Mouse (Mus musculus) embryonic facial prominence, embryonic 12.5 days (tissue): ENCODE results near the gene Rabac1. TPM values are rescaled to one million over a fixed set of nuclear protein-coding genes. Genes with fewer than 3 reads are reported as not detected.
A peak's percentile ranks its signal among the peaks of the same experiment; 100 is the strongest.

Experiments used
- ATAC-seq: fragments of 200-750 bp; cut with Nextera tagmentation; 2 replicates; pipeline ENCODE4 v1.8.0; 2017; ENCODE audit not compliant: insufficient number of reproducible peaks, insufficient read depth, low FRiP score, low TSS enrichment
- H3K27ac ChIP-seq: fragments of 300-500 bp; sonication (generic); 2 replicates; pipeline ENCODE4 v1.5.1; 2016; ENCODE audit warnings: mild to moderate bottlenecking
- H3K27me3 ChIP-seq: fragments of 300-500 bp; sonication (generic); 2 replicates; pipeline ENCODE4 v1.6.1; 2016; ENCODE audit warnings: mild to moderate bottlenecking, moderate library complexity
- H3K36me3 ChIP-seq: fragments of 300-500 bp; sonication (generic); 2 replicates; pipeline ENCODE4 v1.6.1; 2016; ENCODE audit warnings: mild to moderate bottlenecking
- H3K4me1 ChIP-seq: fragments of 300-500 bp; sonication (generic); 2 replicates; pipeline ENCODE4 v1.6.1; 2016
- H3K4me2 ChIP-seq: fragments of 300-500 bp; sonication (generic); replicated peaks from 2 replicates; pipeline ENCODE4 v1.6.1; 2016; ENCODE audit warnings: mild to moderate bottlenecking, moderate library complexity
- H3K4me3 ChIP-seq: fragments of 300-500 bp; sonication (generic); 2 replicates; pipeline ENCODE4 v1.5.1; 2016; ENCODE audit warnings: mild to moderate bottlenecking
- H3K9ac ChIP-seq: fragments of 300-500 bp; sonication (generic); 2 replicates; pipeline ENCODE4 v1.6.1; 2016; ENCODE audit warnings: mild to moderate bottlenecking, moderate library complexity
- H3K9me3 ChIP-seq: fragments of 300-500 bp; sonication (generic); 2 replicates; pipeline ENCODE4 v1.6.1; 2016; ENCODE audit warnings: mild to moderate bottlenecking, moderate library complexity
- WGBS: fragments of 180-500 bp; shearing (Covaris S2); methylation state at CpG from one replicate; pipeline ENCODE4 v1.1.7; 2016; 5-methylcytosine and 5-hydroxymethylcytosine counted together
- polyA plus RNA-seq: library from polyadenylated mRNA; unstranded; fragments of >200 nt; fragmentation: Nextera tagmentation; extraction: Ambion mirVana; gene quantifications from 2 replicates; pipeline ENCODE4 v1.2.1, GENCODE M21; 2016

Rabac1 gene
- polyA plus RNA-seq, 1 experiment from 2014 or later: 106 TPM

DNA sequence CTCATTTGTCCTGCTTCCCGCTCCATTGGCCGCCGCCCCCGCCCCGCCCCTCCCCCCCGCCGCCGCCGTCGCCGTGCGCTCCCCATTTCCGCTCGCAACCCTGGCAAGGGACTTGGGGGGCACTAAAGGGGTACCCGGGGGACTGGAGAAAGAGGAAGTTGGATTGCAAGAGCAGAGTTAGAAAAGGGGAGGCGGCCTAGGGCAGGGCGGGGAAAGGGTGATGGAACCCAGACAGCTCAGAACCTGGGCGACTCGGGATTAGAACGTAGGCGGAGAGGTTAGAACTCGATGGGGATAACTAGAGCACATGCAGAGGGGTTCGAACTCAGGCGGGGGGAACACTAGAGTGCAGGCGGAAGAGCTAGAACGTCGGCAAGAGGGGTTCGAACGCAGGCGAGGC, 18.1 kb downstream of the Rabac1 start:
- peak overlapping the region; percentile 39 for H3K4me3 ChIP-seq
- peaks cover 81% of the 10 kb centered on the region for H3K27me3 ChIP-seq
- peaks cover 13% of the 10 kb centered on the region for H3K4me1 ChIP-seq
- H3K9ac ChIP-seq: peak overlapping the region; percentile 48
- peak overlapping the region; percentile 67 for H3K4me2 ChIP-seq
- no peak for ATAC-seq
- no peaks in the 10 kb centered on the region for H3K36me3 ChIP-seq
- no peaks in the 10 kb centered on the region for H3K9me3 ChIP-seq
- no peak overlapping the region for H3K27ac ChIP-seq
- WGBS: under 1% methylated on average over 30 of the region's 30 CpGs

DNA sequence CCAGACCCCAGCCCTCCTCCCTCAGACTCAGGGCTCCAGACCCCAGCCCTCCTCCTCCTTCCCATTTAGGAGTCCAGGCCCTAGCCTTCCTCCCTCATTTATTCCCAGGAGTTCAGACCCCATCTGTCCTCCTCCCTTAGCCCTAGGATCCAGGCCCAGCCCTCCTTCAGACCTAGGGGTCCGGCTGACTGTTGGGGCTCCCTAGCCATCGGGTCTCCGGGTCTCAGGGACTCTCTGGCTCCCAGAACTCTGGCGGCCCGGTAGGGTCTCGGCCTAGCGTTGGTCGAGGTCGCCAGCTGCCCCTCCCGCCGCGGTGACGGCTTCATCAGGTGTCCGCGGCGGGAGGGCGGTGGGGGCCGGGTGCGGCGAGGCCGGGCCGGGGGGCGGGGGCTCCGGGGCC, 18.6 kb downstream of the Rabac1 start:
- Histone ChIP-seq H3K36me3 (no peaks in the 10 kb centered on the region), H3K9me3 (no peaks in the 10 kb centered on the region), H3K4me3 (peak overlapping the region; percentile 39), H3K9ac (peak overlapping the region; percentile 48), H3K4me2 (peak overlapping the region; percentile 67), H3K27ac (no peak overlapping the region), H3K27me3 (peaks cover 86% of the 10 kb centered on the region), H3K4me1 (peaks cover 13% of the 10 kb centered on the region)
- 2% methylated on average over 24 of the region's 24 CpGs for WGBS
- ATAC-seq: no peak

DNA sequence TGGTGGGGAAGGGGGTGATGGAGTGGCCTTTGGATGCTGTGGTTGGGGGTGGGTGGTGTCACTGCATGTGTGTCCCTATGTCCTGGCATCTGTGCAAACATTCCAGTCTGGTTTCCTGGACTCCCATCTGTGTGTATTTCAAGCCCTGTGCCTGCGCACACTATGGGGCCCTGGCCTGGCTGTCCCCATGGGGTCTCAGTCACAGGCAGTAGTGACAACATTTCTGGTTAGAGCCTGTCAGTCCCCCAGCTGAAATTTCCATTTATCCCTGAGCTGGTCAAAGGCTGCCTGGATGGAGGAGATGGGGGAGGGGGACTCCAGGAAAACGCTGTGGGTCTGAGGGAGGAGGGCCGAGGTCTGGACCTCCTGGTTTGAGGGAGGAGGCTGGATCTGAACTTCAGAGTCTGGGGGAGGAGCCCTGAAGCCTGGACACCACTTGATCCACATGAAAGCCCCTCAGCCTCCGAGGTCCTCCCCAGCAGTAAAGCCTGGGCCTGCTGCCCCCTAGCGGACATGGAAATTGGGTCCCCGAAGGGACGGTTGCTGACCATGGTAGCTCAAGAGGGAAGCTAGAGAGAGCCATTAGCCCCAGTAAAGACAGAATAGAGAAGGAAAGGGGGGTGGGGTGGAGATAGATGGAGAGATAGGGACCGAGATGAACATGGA, 22.5 kb downstream of the Rabac1 start:
- peaks cover 100% of the 10 kb centered on the region for H3K27me3 ChIP-seq
- no peak overlapping the region for H3K4me2 ChIP-seq
- no peak overlapping the region for H3K9ac ChIP-seq
- ATAC-seq: no peak
- H3K27ac ChIP-seq: no peak overlapping the region
- WGBS: under 1% methylated on average over 8 of the region's 8 CpGs
- H3K36me3 ChIP-seq: no peaks in the 10 kb centered on the region
- H3K4me3 ChIP-seq: no peak overlapping the region
- H3K9me3 ChIP-seq: no peaks in the 10 kb centered on the region
- H3K4me1 ChIP-seq: peaks cover 9% of the 10 kb centered on the region

DNA sequence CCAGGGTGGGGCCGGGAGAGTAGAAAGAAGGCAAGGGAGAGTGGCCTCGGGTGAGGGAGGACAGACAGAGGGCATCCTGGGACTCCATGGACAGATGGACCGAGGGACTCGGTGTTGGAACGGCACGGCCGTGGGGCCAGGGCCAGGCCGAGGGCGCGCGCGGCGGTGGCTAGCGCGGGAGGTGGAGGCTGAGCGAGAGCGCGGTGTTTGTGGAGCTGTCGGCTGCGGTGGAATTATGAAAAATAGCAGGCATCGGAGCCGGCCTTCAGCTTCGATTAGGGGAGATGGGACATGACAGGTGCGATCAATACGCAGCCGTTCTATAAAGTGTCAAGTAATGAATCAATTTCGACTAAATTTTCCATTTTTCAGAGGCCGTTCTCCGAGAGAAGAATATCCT, 23.8 kb downstream of the Rabac1 start:
- H3K27ac ChIP-seq: no peak overlapping the region
- no peak overlapping the region for H3K4me2 ChIP-seq
- WGBS: 1% methylated on average over 29 of the region's 29 CpGs
- no peaks in the 10 kb centered on the region for H3K36me3 ChIP-seq
- no peak overlapping the region for H3K9ac ChIP-seq
- H3K27me3 ChIP-seq: peaks cover 100% of the 10 kb centered on the region
- no peak for ATAC-seq
- no peak overlapping the region for H3K4me3 ChIP-seq
- H3K4me1 ChIP-seq: peaks cover 11% of the 10 kb centered on the region; the same call in 1 of the 2 replicates
- H3K9me3 ChIP-seq: no peaks in the 10 kb centered on the region

DNA sequence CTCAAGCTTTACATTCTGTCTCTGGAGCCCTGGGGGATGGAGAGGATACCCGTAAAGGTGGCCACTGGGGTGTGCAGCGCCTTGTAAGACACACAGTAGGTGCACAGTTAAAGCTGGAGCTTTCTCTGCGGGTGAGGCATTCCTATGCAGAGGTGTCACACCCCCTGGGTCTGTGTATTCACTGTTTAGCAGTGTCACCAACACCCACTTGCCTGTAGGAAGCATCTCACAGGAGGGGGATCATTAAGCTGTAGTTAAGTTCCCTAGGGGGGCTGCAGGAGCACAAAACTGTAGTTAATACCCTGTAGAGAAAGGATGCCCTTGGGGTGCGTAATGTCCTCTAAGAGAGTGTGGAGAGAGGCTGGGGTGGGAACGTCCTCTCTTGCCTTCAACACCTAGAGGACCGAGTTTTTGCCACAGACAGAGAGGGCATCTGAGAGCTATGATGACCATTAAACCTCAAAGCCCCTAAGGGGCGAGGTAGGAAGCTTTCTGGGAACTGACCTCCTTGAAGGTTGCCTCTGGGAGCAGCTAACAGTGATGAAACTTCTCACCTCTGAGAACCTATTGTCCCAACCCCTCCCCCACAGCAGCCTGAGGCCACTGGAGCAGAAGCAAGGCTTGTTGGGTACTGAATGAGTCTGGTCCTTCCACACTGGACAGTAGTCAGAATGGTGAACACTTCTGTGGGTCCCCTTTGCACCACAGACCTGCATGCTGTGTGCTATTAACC, 25.1 kb downstream of the Rabac1 start:
- peaks cover 11% of the 10 kb centered on the region; the same call in 1 of the 2 replicates for H3K4me1 ChIP-seq
- no peak overlapping the region for H3K4me2 ChIP-seq

DNA sequence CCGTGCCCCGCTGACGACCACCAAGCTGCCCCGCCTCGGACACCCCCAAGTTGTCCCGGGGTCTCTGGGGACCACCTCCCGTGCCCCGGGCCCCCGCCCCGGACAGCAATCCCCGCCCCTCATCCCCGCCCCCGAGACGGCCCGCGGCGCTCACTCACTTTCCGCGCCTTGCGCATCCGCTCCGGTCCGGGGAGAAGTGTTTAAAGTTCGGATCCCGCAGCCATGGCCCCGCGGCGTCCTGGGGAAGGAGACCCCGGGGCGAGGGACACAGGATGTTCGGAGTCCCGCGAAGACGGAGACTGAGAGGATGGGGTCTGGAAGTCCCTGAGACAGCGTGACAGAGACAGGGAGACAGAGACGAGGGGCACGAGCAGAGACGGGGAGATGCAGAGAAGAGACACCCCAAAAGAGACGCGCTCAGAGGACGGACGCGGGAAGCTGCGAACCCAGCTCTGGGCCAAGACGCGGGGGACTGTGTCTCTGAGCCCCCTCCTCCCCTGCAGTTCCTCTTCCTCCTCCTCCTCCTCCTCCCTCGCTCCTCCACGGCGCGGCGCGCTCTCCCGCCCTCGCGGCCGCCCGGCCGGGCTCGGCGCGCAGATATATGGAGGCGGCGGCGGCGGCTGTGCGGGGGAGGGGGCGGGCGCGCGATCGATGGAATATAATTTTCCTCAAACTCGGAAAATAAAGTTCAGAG, 28.1 kb downstream of the Rabac1 start, which contains the start of gene Gm4881:
Gm4881 (minus strand) TSS at position 238 of the 694 bp plus-strand sequence.
- peak within 1 kb of the TSS; percentile 34 for H3K4me3 ChIP-seq
- no peaks in the 10 kb centered on the region for H3K36me3 ChIP-seq
- H3K9ac ChIP-seq: peak within 1 kb of the TSS; percentile 41
- no peak for ATAC-seq
- peak within 1 kb of the TSS; percentile 57 for H3K4me2 ChIP-seq
- WGBS: 1% methylated on average over 64 of the region's 72 CpGs
- H3K27ac ChIP-seq: no peak within 1 kb of the TSS
- H3K9me3 ChIP-seq: no peaks in the 10 kb centered on the region
- H3K4me1 ChIP-seq: peaks cover 11% of the 10 kb centered on the region; the same call in 1 of the 2 replicates
- peaks cover 100% of the 10 kb centered on the region for H3K27me3 ChIP-seq

More for the DNA sequence above, 25.1 kb downstream of the Rabac1 start:
- 4% methylated on average over 7 of the region's 7 CpGs for WGBS
- no peaks in the 10 kb centered on the region for H3K36me3 ChIP-seq
- no peak overlapping the region for H3K9ac ChIP-seq
- peaks cover 100% of the 10 kb centered on the region for H3K27me3 ChIP-seq
- no peak overlapping the region for H3K27ac ChIP-seq
- H3K9me3 ChIP-seq: no peaks in the 10 kb centered on the region
- no peak for ATAC-seq
- H3K4me3 ChIP-seq: no peak overlapping the region

DNA sequence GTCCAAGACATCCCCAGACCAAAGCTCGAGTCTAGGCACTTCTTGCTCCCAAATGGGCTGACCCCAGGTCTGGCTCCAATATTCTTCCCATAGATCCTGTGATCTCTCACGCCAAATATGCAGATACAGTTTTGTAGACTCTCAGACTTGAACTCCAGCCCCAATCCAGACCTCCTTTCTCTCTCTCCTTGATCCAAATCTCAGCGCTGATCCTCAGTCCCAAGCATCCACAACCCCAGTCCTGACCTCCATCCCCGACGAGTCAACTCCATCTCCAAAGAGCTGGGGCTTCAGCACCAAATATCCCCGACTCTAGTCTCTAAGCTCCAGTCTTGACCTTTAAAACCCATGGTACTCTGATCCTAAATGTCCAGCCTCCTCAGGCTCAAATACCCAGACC, 28.9 kb downstream of the Rabac1 start:
- Histone ChIP-seq H3K36me3 (no peaks in the 10 kb centered on the region), H3K27ac (no peak overlapping the region), H3K4me1 (peaks cover 11% of the 10 kb centered on the region; the same call in 1 of the 2 replicates), H3K27me3 (peaks cover 100% of the 10 kb centered on the region), H3K4me2 (no peak overlapping the region), H3K9ac (no peak overlapping the region), H3K4me3 (peak overlapping the region; percentile 34), H3K9me3 (no peaks in the 10 kb centered on the region)
- 7% methylated on average over 6 of the region's 6 CpGs for WGBS
- no peak for ATAC-seq

DNA sequence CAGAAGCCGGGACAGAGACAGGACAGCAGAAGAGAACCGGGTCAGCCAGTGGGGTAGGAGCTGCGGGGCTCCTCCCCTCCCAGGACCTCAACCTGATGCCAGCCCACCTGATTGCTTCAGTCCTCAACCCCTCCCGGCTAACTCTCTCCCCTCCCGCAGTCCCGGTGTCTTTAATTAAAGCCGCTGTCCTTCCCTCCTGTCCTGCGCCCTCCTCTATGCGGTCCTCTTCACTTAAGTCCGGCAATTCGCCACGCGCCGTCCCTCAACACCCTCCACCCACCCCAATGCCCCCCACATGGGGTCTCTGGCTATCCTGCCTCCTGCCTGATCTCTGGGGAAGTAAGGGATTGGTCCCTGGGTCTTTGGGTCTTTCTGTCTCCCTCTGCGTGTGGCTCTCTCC, 40.9 kb downstream of the Rabac1 start:
- WGBS: 1% methylated on average over 15 of the region's 15 CpGs
- no peak overlapping the region for H3K4me2 ChIP-seq

DNA sequence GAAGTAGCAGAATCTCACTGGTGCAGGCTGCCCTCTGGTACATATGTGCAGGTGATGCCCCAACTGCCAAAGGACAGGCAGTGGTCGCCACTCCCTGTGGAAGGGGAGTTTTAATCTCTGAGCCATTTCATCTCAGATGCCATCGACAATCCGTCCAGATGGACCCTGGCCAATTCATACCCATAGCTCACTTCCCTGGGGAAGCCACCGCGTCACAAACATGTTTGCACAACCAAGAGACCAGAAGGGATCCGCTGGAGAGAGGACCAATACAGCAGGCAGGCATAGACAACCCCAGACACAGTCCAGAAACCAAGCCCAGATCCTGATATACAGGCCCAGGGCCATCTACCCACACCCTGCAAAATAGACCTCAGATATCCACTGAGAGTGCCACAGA, 42.1 kb downstream of the Rabac1 start:
- Histone ChIP-seq H3K4me3 (no peak overlapping the region), H3K27me3 (peaks cover 72% of the 10 kb centered on the region), H3K9me3 (no peaks in the 10 kb centered on the region), H3K36me3 (peaks cover 22% of the 10 kb centered on the region), H3K4me2 (no peak overlapping the region), H3K9ac (no peak overlapping the region), H3K27ac (no peak overlapping the region), H3K4me1 (peaks cover 12% of the 10 kb centered on the region; the same call in 1 of the 2 replicates)
- ATAC-seq: no peak
- WGBS: 51% methylated on average over 6 of the region's 6 CpGs

More for the DNA sequence above, 40.9 kb downstream of the Rabac1 start:
- Histone ChIP-seq H3K36me3 (peaks cover 10% of the 10 kb centered on the region), H3K9me3 (no peaks in the 10 kb centered on the region), H3K4me3 (no peak overlapping the region), H3K4me1 (peaks cover 12% of the 10 kb centered on the region; the same call in 1 of the 2 replicates), H3K9ac (no peak overlapping the region), H3K27me3 (peaks cover 84% of the 10 kb centered on the region), H3K27ac (no peak overlapping the region)
- no peak for ATAC-seq
